Mouse (Mus musculus): ENCODE measurements around the gene Olfr218. TPM values are rescaled to one million over a fixed set of nuclear protein-coding genes. Genes with fewer than 3 reads are reported as not detected.
"Not testable (repeated sequence)": the region's sequence is repeated elsewhere in the genome, so short reads cannot be mapped to it uniquely, and the experiment has no call there.

The Olfr218 gene
- not detected in 2 replicates for polyA plus RNA-seq (2016; fragmentation: Nextera tagmentation; extraction: Ambion mirVana)

- Histone ChIP-seq H3K4me3 (no peak within 1 kb of the TSS), H3K36me3 (no peaks in the 10 kb centered on the region), H3K4me2 (replicated peaks) (no peak within 1 kb of the TSS), H3K9ac (no peak within 1 kb of the TSS), H3K4me1 (no peaks in the 10 kb centered on the region), H3K27ac (no peak within 1 kb of the TSS), H3K9me3 (no peaks in the 10 kb centered on the region), H3K27me3 (replicated peaks) (no peaks in the 10 kb centered on the region)
- no peak for ATAC-seq (ENCODE audit: low FRiP score, low read depth)
- 81% methylated on average over 5 of the region's 5 CpGs for WGBS
Measured at GRCm38 (mm10) chr1:173197508-173197907, at the start of gene Olfr218. Olfr218 (plus strand) TSS chr1:173197808.

- Histone ChIP-seq H3K27me3 (replicated peaks) (no peaks in the 10 kb centered on the region), H3K27ac (no peak overlapping the region), H3K9ac (no peak overlapping the region), H3K4me3 (no peak overlapping the region), H3K9me3 (no peaks in the 10 kb centered on the region), H3K4me1 (no peaks in the 10 kb centered on the region), H3K4me2 (replicated peaks) (no peak overlapping the region), H3K36me3 (no peaks in the 10 kb centered on the region)
- no peak for ATAC-seq (ENCODE audit: low FRiP score, low read depth)
Measured at GRCm38 (mm10) chr1:173174154-173174842, 23.3 kb upstream of the Olfr218 start.

GRCm38 (mm10) chr1:173190540-173190939 lies 7.1 kb upstream of the Olfr218 start, which contains the start of gene Olfr1406:
Olfr1406 (minus strand) TSS chr1:173190640.
- Histone ChIP-seq H3K4me1 (no peaks in the 10 kb centered on the region), H3K4me3 (no peak within 1 kb of the TSS), H3K27ac (no peak within 1 kb of the TSS), H3K9me3 (no peaks in the 10 kb centered on the region), H3K27me3 (replicated peaks) (no peaks in the 10 kb centered on the region), H3K36me3 (no peaks in the 10 kb centered on the region), H3K4me2 (replicated peaks) (no peak within 1 kb of the TSS), H3K9ac (no peak within 1 kb of the TSS)
- ATAC-seq (ENCODE audit: low FRiP score, low read depth): no peak
- WGBS: 72% methylated on average over 3 of the region's 3 CpGs

GRCm38 (mm10) chr1:173192059-173192458 lies 5.5 kb upstream of the Olfr218 start:
- WGBS: 85% methylated on average over 3 of the region's 3 CpGs
- Histone ChIP-seq H3K4me3 (no peak overlapping the region), H3K36me3 (no peaks in the 10 kb centered on the region), H3K27ac (no peak overlapping the region), H3K4me2 (replicated peaks) (no peak overlapping the region), H3K9ac (no peak overlapping the region), H3K27me3 (replicated peaks) (no peaks in the 10 kb centered on the region), H3K4me1 (no peaks in the 10 kb centered on the region), H3K9me3 (no peaks in the 10 kb centered on the region)
- ATAC-seq (ENCODE audit: low FRiP score, low read depth): no peak

GRCm38 (mm10) chr1:173196359-173196758 lies 1.2 kb upstream of the Olfr218 start:
- no peak overlapping the region for H3K4me2 ChIP-seq (replicated peaks)
- 86% methylated on average over 2 of the region's 2 CpGs for WGBS

GRCm38 (mm10) chr1:173212092-173212491 lies 14.5 kb downstream of the Olfr218 start, which contains the start of gene Olfr1404:
Olfr1404 (plus strand) TSS chr1:173212392.
- H3K27ac ChIP-seq: no peak within 1 kb of the TSS
- no peaks in the 10 kb centered on the region for H3K4me1 ChIP-seq
- H3K4me2 ChIP-seq (replicated peaks): no peak within 1 kb of the TSS
- no peaks in the 10 kb centered on the region for H3K36me3 ChIP-seq
- no peak for ATAC-seq (ENCODE audit: low FRiP score, low read depth)
- H3K4me3 ChIP-seq: no peak within 1 kb of the TSS
- no peak within 1 kb of the TSS for H3K9ac ChIP-seq
- WGBS: 80% methylated on average over 5 of the region's 5 CpGs
- no peaks in the 10 kb centered on the region for H3K9me3 ChIP-seq
- no peaks in the 10 kb centered on the region for H3K27me3 ChIP-seq (replicated peaks)

More at GRCm38 (mm10) chr1:173196359-173196758, 1.2 kb upstream of the Olfr218 start:
- H3K36me3 ChIP-seq: no peaks in the 10 kb centered on the region
- no peaks in the 10 kb centered on the region for H3K9me3 ChIP-seq
- no peak for ATAC-seq (ENCODE audit: low FRiP score, low read depth)
- no peak overlapping the region for H3K9ac ChIP-seq
- H3K27ac ChIP-seq: no peak overlapping the region
- H3K4me1 ChIP-seq: no peaks in the 10 kb centered on the region
- no peaks in the 10 kb centered on the region for H3K27me3 ChIP-seq (replicated peaks)
- no peak overlapping the region for H3K4me3 ChIP-seq

- 90% methylated on average over 3 of the region's 3 CpGs for WGBS
- no peak for ATAC-seq (ENCODE audit: low FRiP score, low read depth)
- Histone ChIP-seq H3K4me3 (no peak overlapping the region), H3K9ac (no peak overlapping the region), H3K9me3 (no peaks in the 10 kb centered on the region), H3K4me1 (no peaks in the 10 kb centered on the region), H3K27me3 (replicated peaks) (no peaks in the 10 kb centered on the region), H3K4me2 (replicated peaks) (no peak overlapping the region), H3K27ac (no peak overlapping the region), H3K36me3 (no peaks in the 10 kb centered on the region)
Measured at GRCm38 (mm10) chr1:173216481-173216880, 18.9 kb downstream of the Olfr218 start.

- Histone ChIP-seq H3K9me3 (no peaks in the 10 kb centered on the region), H3K9ac (no peak within 1 kb of the TSS), H3K4me1 (no peaks in the 10 kb centered on the region), H3K4me2 (replicated peaks) (no peak within 1 kb of the TSS), H3K36me3 (no peaks in the 10 kb centered on the region), H3K27ac (no peak within 1 kb of the TSS), H3K4me3 (no peak within 1 kb of the TSS), H3K27me3 (replicated peaks) (no peaks in the 10 kb centered on the region)
- ATAC-seq (ENCODE audit: low FRiP score, low read depth): no peak
- WGBS: 91% methylated on average over 2 of the region's 2 CpGs
Measured at GRCm38 (mm10) chr1:173227081-173227480, 29.5 kb downstream of the Olfr218 start, which contains the start of gene Fcer1a. Fcer1a (minus strand) TSS chr1:173227214.

- H3K27ac ChIP-seq; H3K4me3 ChIP-seq; H3K9me3 ChIP-seq; H3K27me3 ChIP-seq (replicated peaks); ATAC-seq (ENCODE audit: low FRiP score, low read depth); H3K4me2 ChIP-seq (replicated peaks); H3K9ac ChIP-seq; H3K36me3 ChIP-seq; H3K4me1 ChIP-seq: not testable (repeated sequence)
- WGBS: 94% methylated on average over 1 of the region's 1 CpGs
Measured at GRCm38 (mm10) chr1:173237004-173237403, 39.4 kb downstream of the Olfr218 start.

- no peak for ATAC-seq (ENCODE audit: low FRiP score, low read depth)
- no peak overlapping the region for H3K4me3 ChIP-seq
- H3K4me1 ChIP-seq: no peaks in the 10 kb centered on the region
- no peak overlapping the region for H3K4me2 ChIP-seq (replicated peaks)
- WGBS: 95% methylated on average over 3 of the region's 3 CpGs
- no peaks in the 10 kb centered on the region for H3K27me3 ChIP-seq (replicated peaks)
- H3K9me3 ChIP-seq: no peaks in the 10 kb centered on the region
- H3K27ac ChIP-seq: no peak overlapping the region
- H3K36me3 ChIP-seq: no peaks in the 10 kb centered on the region
- H3K9ac ChIP-seq: no peak overlapping the region
Measured at GRCm38 (mm10) chr1:173249888-173250287, 52.3 kb downstream of the Olfr218 start.

Other genes with a start within 250 kb of the Olfr218 start
- not detected in 2 replicates for gene Olfr16, start 247.4 kb upstream of the Olfr218 start, polyA plus RNA-seq (2016; fragmentation: Nextera tagmentation; extraction: Ambion mirVana)
- not detected in 2 replicates for gene Olfr1408, start 60.4 kb upstream of the Olfr218 start, polyA plus RNA-seq (2016; fragmentation: Nextera tagmentation; extraction: Ambion mirVana)
- not detected in 2 replicates for gene Olfr1406, start 7.2 kb upstream of the Olfr218 start, polyA plus RNA-seq (2016; fragmentation: Nextera tagmentation; extraction: Ambion mirVana)
- not detected in 2 replicates for gene Olfr1404, start 14.6 kb downstream of the Olfr218 start, polyA plus RNA-seq (2016; fragmentation: Nextera tagmentation; extraction: Ambion mirVana)
- not detected in 2 replicates for gene Fcer1a, start 29.4 kb downstream of the Olfr218 start, polyA plus RNA-seq (2016; fragmentation: Nextera tagmentation; extraction: Ambion mirVana)
- gene Olfr418, start 68.2 kb downstream of the Olfr218 start, polyA plus RNA-seq (2016; fragmentation: Nextera tagmentation; extraction: Ambion mirVana): not detected in 2 replicates
- not detected in 2 replicates for gene Mptx2, start 80.0 kb downstream of the Olfr218 start, polyA plus RNA-seq (2016; fragmentation: Nextera tagmentation; extraction: Ambion mirVana)
- gene Ackr1, start 135.9 kb downstream of the Olfr218 start, polyA plus RNA-seq (2016; fragmentation: Nextera tagmentation; extraction: Ambion mirVana): 10.4 and 11.3 TPM in 2 replicates
- 3.8 and 4.5 TPM in 2 replicates for gene Aim2, start 153.1 kb downstream of the Olfr218 start, polyA plus RNA-seq (2016; fragmentation: Nextera tagmentation; extraction: Ambion mirVana)
- gene Cadm3, start 169.9 kb downstream of the Olfr218 start, polyA plus RNA-seq (2016; fragmentation: Nextera tagmentation; extraction: Ambion mirVana): 36.0 and 41.8 TPM in 2 replicates